Comparison of ENCODE assay signal across 15 mouse cellular contexts in genomic region chr17:42120759-42121158, GRCm38 (mm10).
A peak's percentile ranks its signal among the peaks of the same experiment; 100 is the strongest.
DNase-seq lines count a peak whose midpoint lies in the region; ATAC-seq and TF ChIP-seq lines count a peak whose summit lies in the region.
"Had no signal": no experiment of that assay in that cellular context is flagged by ENCODE, and none has a peak within 500 bp of the region (broad histone marks: within the 10 kb centered on the region; RNA-seq: fewer than 3 reads in every experiment).

No protein-coding gene starts in this region.

- H3K9me3 ChIP-seq in kidney, embryonic 14.5 days (ENCODE audit: control insufficient read depth, low read length): no peaks in the 10 kb centered on the region
- no peaks in the 10 kb centered on the region for H3K9me3 ChIP-seq in liver, embryonic 12.5 days (replicated peaks)
- H3K9me3 ChIP-seq: embryonic facial prominence, embryonic 13.5 days; hindbrain, embryonic 13.5 days; limb, embryonic 15.5 days had no signal

- no peak for TF ChIP-seq CTCF in kidney, adult 2 months (conservative IDR thresholded peaks at IDR 0.05; ENCODE audit: insufficient read depth, insufficient read length, low read depth, low read length)

- no peak overlapping the region for H3K9ac ChIP-seq in kidney, embryonic 14.5 days (ENCODE audit: low read depth, low read length)
- no peak overlapping the region for H3K9ac ChIP-seq in liver, embryonic 12.5 days
- H3K9ac ChIP-seq: embryonic facial prominence, embryonic 13.5 days; hindbrain, embryonic 13.5 days; limb, embryonic 15.5 days had no signal

- no peak for ATAC-seq in kidney, embryonic 14.5 days (ENCODE audit: low FRiP score, low TSS enrichment)
- ATAC-seq in liver, embryonic 12.5 days: no peak

- TF ChIP-seq POLR2A in kidney, adult 2 months (IDR thresholded peaks at IDR 0.05; ENCODE audit: low read depth, low read length): no peak

- intact Hi-C loops in left cerebral cortex, postnatal 10 days (cut with DNase I): no loop called here

- no peak overlapping the region for H3K27ac ChIP-seq in kidney, adult 2 months (ENCODE audit: insufficient read depth, low read depth, low read length)
- no peak overlapping the region for H3K27ac ChIP-seq in kidney, embryonic 14.5 days (ENCODE audit: low read depth, low read length)
- H3K27ac ChIP-seq in liver, embryonic 12.5 days: no peak overlapping the region
- H3K27ac ChIP-seq: embryonic facial prominence, embryonic 13.5 days; hindbrain, embryonic 13.5 days; kidney, postnatal 0 days; left cerebral cortex, adult 2 months; limb, embryonic 15.5 days had no signal

- H3K27me3 ChIP-seq in kidney, adult 2 months (replicated peaks; ENCODE audit: control insufficient read depth, insufficient read depth, low read length): no peaks in the 10 kb centered on the region
- H3K27me3 ChIP-seq in kidney, embryonic 14.5 days (ENCODE audit: control insufficient read depth, insufficient read depth, low read length): no peaks in the 10 kb centered on the region
- H3K27me3 ChIP-seq in liver, embryonic 12.5 days (replicated peaks): no peaks in the 10 kb centered on the region
- H3K27me3 ChIP-seq: embryonic facial prominence, embryonic 13.5 days; hindbrain, embryonic 13.5 days; limb, embryonic 15.5 days had no signal

- H3K4me3 ChIP-seq in kidney, adult 2 months (ENCODE audit: insufficient read depth, low read depth, low read length): no peak overlapping the region
- no peak overlapping the region for H3K4me3 ChIP-seq in kidney, embryonic 14.5 days (ENCODE audit: low read length)
- no peak overlapping the region for H3K4me3 ChIP-seq in liver, embryonic 12.5 days
- H3K4me3 ChIP-seq: embryonic facial prominence, embryonic 13.5 days; hindbrain, embryonic 13.5 days; left cerebral cortex, adult 2 months; limb, embryonic 15.5 days had no signal

- peak; percentile 14 for DNase-seq in adrenal gland, adult 2 months
- no peak for DNase-seq in adrenal gland, adult 18-20 months (ENCODE audit: low spot score in 2 of 2)
- DNase-seq in kidney, adult 2 months: peak; percentile 86
- peak; percentile 9 for DNase-seq in 3T3-L1 (ENCODE audit: low read depth, low spot score)
- peak; percentile 14 for DNase-seq in fibroblast of lung, adult 2 months (ENCODE audit: low read depth)
- DNase-seq in left cerebral cortex, postnatal 10 days (ENCODE audit: extremely low spot score in 1 of 2, low spot score in 2 of 2): no peak
- DNase-seq: lung, adult 2 months; right cerebral cortex, postnatal 14 days had no signal

- no peak overlapping the region for H3K4me2 ChIP-seq in kidney, embryonic 14.5 days (replicated peaks; ENCODE audit: low read depth, low read length)
- H3K4me2 ChIP-seq in liver, embryonic 12.5 days: no peak overlapping the region
- H3K4me2 ChIP-seq: embryonic facial prominence, embryonic 13.5 days; hindbrain, embryonic 13.5 days; limb, embryonic 15.5 days had no signal

- no peaks in the 10 kb centered on the region for H3K36me3 ChIP-seq in kidney, adult 2 months (ENCODE audit: control insufficient read depth, insufficient read depth, low read length)
- no peaks in the 10 kb centered on the region for H3K36me3 ChIP-seq in kidney, embryonic 14.5 days (ENCODE audit: control insufficient read depth, insufficient read depth, low read length)
- H3K36me3 ChIP-seq in liver, embryonic 12.5 days: no peaks in the 10 kb centered on the region
- H3K36me3 ChIP-seq: embryonic facial prominence, embryonic 13.5 days; hindbrain, embryonic 13.5 days; limb, embryonic 15.5 days had no signal

- no peaks in the 10 kb centered on the region for H3K4me1 ChIP-seq in kidney, adult 2 months (ENCODE audit: control insufficient read depth, insufficient read depth, low read length)
- no peaks in the 10 kb centered on the region for H3K4me1 ChIP-seq in kidney, embryonic 14.5 days (ENCODE audit: control insufficient read depth, insufficient read depth, low read length)
- no peaks in the 10 kb centered on the region for H3K4me1 ChIP-seq in liver, embryonic 12.5 days
- H3K4me1 ChIP-seq: embryonic facial prominence, embryonic 13.5 days; hindbrain, embryonic 13.5 days; limb, embryonic 15.5 days had no signal

- WGBS in kidney, adult 2 months: 71% methylated on average over 1 of the region's 1 CpGs
- WGBS in kidney, embryonic 14.5 days: 86% methylated on average over 1 of the region's 1 CpGs
- WGBS in liver, embryonic 12.5 days (ENCODE audit: insufficient replicate concordance): 73% methylated on average over 1 of the region's 1 CpGs

Comparison
In these comparisons a context has a peak if more than half of its experiments do, and no peak if none do; other contexts are left out.
1. DNase-seq: peak in adrenal gland, adult 2 months (single experiment), kidney, adult 2 months (single experiment), 3T3-L1 (single experiment) and fibroblast of lung, adult 2 months (single experiment); none in adrenal gland, adult 18-20 months (0 of 2) and left cerebral cortex, postnatal 10 days (0 of 2).